Mouse (Mus musculus): ENCODE measurements around the gene Mcidas. TPM values are rescaled to one million over a fixed set of nuclear protein-coding genes. Genes with fewer than 3 reads are reported as not detected.

The Mcidas gene
- total and polyA plus RNA-seq, 2 experiments from 2014 or later: 0.77 to 0.81 TPM

- TF ChIP-seq CTCF (IDR thresholded peaks at IDR 0.05): no peak
- H3K4me2 ChIP-seq (ENCODE audit: low read depth, low read length, poor library complexity, severe bottlenecking): no peak overlapping the region
- no peak for ATAC-seq (ENCODE audit: low FRiP score)
- H3K36me3 ChIP-seq (ENCODE audit: insufficient read depth, low read length): no peaks in the 10 kb centered on the region
- DNase-seq (ENCODE audit: low spot score): no peak
- H3K27ac ChIP-seq (ENCODE audit: low read depth, low read length): no peak overlapping the region
- 83% methylated on average over 2 of the region's 2 CpGs for WGBS
- no peak overlapping the region for H3K9ac ChIP-seq (replicated peaks; ENCODE audit: low read length, poor library complexity, severe bottlenecking)
- H3K4me3 ChIP-seq (ENCODE audit: low read depth, low read length): no peak overlapping the region
- no peaks in the 10 kb centered on the region for H3K9me3 ChIP-seq (ENCODE audit: low read length)
- no peaks in the 10 kb centered on the region for H3K4me1 ChIP-seq (ENCODE audit: insufficient read depth, low read length)
- no peaks in the 10 kb centered on the region for H3K27me3 ChIP-seq (ENCODE audit: insufficient read depth, low read length)
Observed at GRCm38 (mm10) chr13:113021521-113021920, 27.9 kb downstream of the Mcidas start.

- DNase-seq (ENCODE audit: low spot score) (no peak), ATAC-seq (ENCODE audit: low FRiP score) (no peak)
- no peak overlapping the region for H3K4me2 ChIP-seq (ENCODE audit: low read depth, low read length, poor library complexity, severe bottlenecking)
- no peaks in the 10 kb centered on the region for H3K9me3 ChIP-seq (ENCODE audit: low read length)
- no peaks in the 10 kb centered on the region for H3K4me1 ChIP-seq (ENCODE audit: insufficient read depth, low read length)
- no peaks in the 10 kb centered on the region for H3K27me3 ChIP-seq (ENCODE audit: insufficient read depth, low read length)
- TF ChIP-seq CTCF (IDR thresholded peaks at IDR 0.05): no peak
- H3K27ac ChIP-seq (ENCODE audit: low read depth, low read length): no peak overlapping the region
- no peaks in the 10 kb centered on the region for H3K36me3 ChIP-seq (ENCODE audit: insufficient read depth, low read length)
- no peak overlapping the region for H3K9ac ChIP-seq (replicated peaks; ENCODE audit: low read length, poor library complexity, severe bottlenecking)
- 75% methylated on average over 8 of the region's 8 CpGs for WGBS
- H3K4me3 ChIP-seq (ENCODE audit: low read depth, low read length): no peak overlapping the region
Observed at GRCm38 (mm10) chr13:113022467-113022866, 28.8 kb downstream of the Mcidas start.

GRCm38 (mm10) chr13:113023274-113024143 lies 29.9 kb downstream of the Mcidas start:
- TF ChIP-seq CTCF (IDR thresholded peaks at IDR 0.05): no peak
- no peak for DNase-seq (ENCODE audit: low spot score)
- no peak for ATAC-seq (ENCODE audit: low FRiP score)
- no peaks in the 10 kb centered on the region for H3K4me1 ChIP-seq (ENCODE audit: insufficient read depth, low read length)
- H3K36me3 ChIP-seq (ENCODE audit: insufficient read depth, low read length): no peaks in the 10 kb centered on the region
- WGBS: 86% methylated on average over 17 of the region's 17 CpGs
- no peak overlapping the region for H3K27ac ChIP-seq (ENCODE audit: low read depth, low read length)
- H3K27me3 ChIP-seq (ENCODE audit: insufficient read depth, low read length): no peaks in the 10 kb centered on the region
- H3K4me2 ChIP-seq (ENCODE audit: low read depth, low read length, poor library complexity, severe bottlenecking): no peak overlapping the region
- no peak overlapping the region for H3K9ac ChIP-seq (replicated peaks; ENCODE audit: low read length, poor library complexity, severe bottlenecking)
- H3K4me3 ChIP-seq (ENCODE audit: low read depth, low read length): no peak overlapping the region
- H3K9me3 ChIP-seq (ENCODE audit: low read length): no peaks in the 10 kb centered on the region

- ATAC-seq (ENCODE audit: low FRiP score) (no peak; the same call in 1 of the 2 replicates), DNase-seq (ENCODE audit: low spot score) (no peak)
- TF ChIP-seq CTCF (IDR thresholded peaks at IDR 0.05): no peak
- Histone ChIP-seq H3K36me3 (ENCODE audit: insufficient read depth, low read length) (no peaks in the 10 kb centered on the region), H3K4me1 (ENCODE audit: insufficient read depth, low read length) (0 out of 2 replicates have a peak, but pooled peaks cover 5% of the 10 kb centered on the region), H3K4me2 (ENCODE audit: low read depth, low read length, poor library complexity, severe bottlenecking) (peak overlapping the region; percentile 92), H3K9me3 (ENCODE audit: low read length) (no peaks in the 10 kb centered on the region), H3K27ac (ENCODE audit: low read depth, low read length) (no peak overlapping the region), H3K4me3 (ENCODE audit: low read depth, low read length) (peak overlapping the region; percentile 68), H3K27me3 (ENCODE audit: insufficient read depth, low read length) (peaks cover 4% of the 10 kb centered on the region; the same call in 1 of the 2 replicates), H3K9ac (replicated peaks; ENCODE audit: low read length, poor library complexity, severe bottlenecking) (peak overlapping the region; percentile 71; the same call in 1 of the 2 replicates)
- WGBS: 1% methylated on average over 7 of the region's 7 CpGs
Observed at GRCm38 (mm10) chr13:113031351-113031750, 37.7 kb downstream of the Mcidas start.

GRCm38 (mm10) chr13:113031792-113032571 lies 38.3 kb downstream of the Mcidas start:
- no peaks in the 10 kb centered on the region for H3K9me3 ChIP-seq (ENCODE audit: low read length)
- peaks cover 4% of the 10 kb centered on the region; the same call in 1 of the 2 replicates for H3K27me3 ChIP-seq (ENCODE audit: insufficient read depth, low read length)
- H3K4me3 ChIP-seq (ENCODE audit: low read depth, low read length): peak overlapping the region; percentile 68
- ATAC-seq (ENCODE audit: low FRiP score) (peak; percentile 75), DNase-seq (ENCODE audit: low spot score) (peak; percentile 69)
- H3K36me3 ChIP-seq (ENCODE audit: insufficient read depth, low read length): no peaks in the 10 kb centered on the region
- peak overlapping the region; percentile 92 for H3K4me2 ChIP-seq (ENCODE audit: low read depth, low read length, poor library complexity, severe bottlenecking)
- no peak for TF ChIP-seq CTCF (IDR thresholded peaks at IDR 0.05)
- WGBS: under 1% methylated on average over 39 of the region's 40 CpGs
- peak overlapping the region; percentile 68 for H3K27ac ChIP-seq (ENCODE audit: low read depth, low read length)
- peak overlapping the region; percentile 71 for H3K9ac ChIP-seq (replicated peaks; ENCODE audit: low read length, poor library complexity, severe bottlenecking)
- H3K4me1 ChIP-seq (ENCODE audit: insufficient read depth, low read length): 0 out of 2 replicates have a peak, but pooled peaks cover 5% of the 10 kb centered on the region

All from midbrain, postnatal 0 days (tissue).